Mouse (Mus musculus) lung, adult 2 months (tissue): ENCODE data around the gene Akt1s1. TPM values are rescaled to one million over a fixed set of nuclear protein-coding genes. Genes with fewer than 3 reads are reported as not detected.

Experiments used
- DNase-seq: peaks from one replicate; pipeline ENCODE4 v3.0.0; 2022
- H3K4me1 ChIP-seq: fragments of 200-500 bp; 2 replicates; pipeline ENCODE4 v1.6.1; 2011; ENCODE audit warnings: low read length; ENCODE audit not compliant: control insufficient read depth, insufficient read depth
- H3K4me3 ChIP-seq: fragments of 200-500 bp; replicated peaks from 2 replicates; pipeline ENCODE3; 2011; ENCODE audit warnings: low read depth, mild to moderate bottlenecking, control low read depth, low read length; ENCODE audit errors: extremely low read depth
- CTCF ChIP-seq: fragments of 200-500 bp; IDR thresholded peaks from 2 replicates; pipeline ENCODE4 v1.5.1; 2011; ENCODE audit warnings: mild to moderate bottlenecking, low read length, control low read depth; ENCODE audit not compliant: insufficient read depth
- POLR2A ChIP-seq: fragments of 200-500 bp; IDR thresholded peaks from 2 replicates; pipeline ENCODE4 v1.6.1; 2011; ENCODE audit warnings: low read depth, mild to moderate bottlenecking, control low read depth, low read length, borderline replicate concordance; ENCODE audit errors: extremely low read depth
- WGBS: fragments of 180-500 bp; shearing (Covaris S2); methylation state at CpG from one replicate; pipeline ENCODE4 v1.1.7; 2018; 5-methylcytosine and 5-hydroxymethylcytosine counted together
- polyA plus RNA-seq: library from polyadenylated mRNA; depleted of rRNA; stranded (reverse); fragments of >200 nt; gene quantifications from 2 replicates; pipeline ENCODE4 v1.2.3, GENCODE M21; 2012

Akt1s1 gene
- polyA plus RNA-seq, 1 experiment: 96.6 TPM

DNA sequence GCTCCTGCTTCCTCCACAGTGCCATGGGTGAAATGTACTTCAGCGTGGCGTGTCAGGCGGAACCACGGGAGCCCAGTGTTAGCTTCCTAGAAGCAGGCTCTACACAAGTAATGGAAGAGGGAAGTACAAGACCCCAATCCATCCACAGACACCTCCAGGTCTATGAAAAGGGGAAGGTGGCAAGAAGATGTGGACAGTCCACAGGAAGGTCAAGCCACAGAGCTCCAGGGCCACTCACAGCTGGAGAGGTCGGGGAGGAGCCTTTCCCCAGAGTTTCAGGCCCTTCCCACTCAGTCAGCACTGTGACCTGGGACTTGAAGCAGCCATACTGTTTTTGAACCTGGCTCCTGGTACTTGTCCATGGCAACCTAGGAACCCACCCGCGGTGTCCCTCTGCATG is 38.2 kb downstream of the Akt1s1 start:
- WGBS: 87% methylated on average over 7 of the region's 7 CpGs
- DNase-seq: no peak
- H3K4me3 ChIP-seq: no peak overlapping the region
- peaks cover 6% of the 10 kb centered on the region; the same call in 1 of the 2 replicates for H3K4me1 ChIP-seq
- TF ChIP-seq CTCF: no peak

DNA sequence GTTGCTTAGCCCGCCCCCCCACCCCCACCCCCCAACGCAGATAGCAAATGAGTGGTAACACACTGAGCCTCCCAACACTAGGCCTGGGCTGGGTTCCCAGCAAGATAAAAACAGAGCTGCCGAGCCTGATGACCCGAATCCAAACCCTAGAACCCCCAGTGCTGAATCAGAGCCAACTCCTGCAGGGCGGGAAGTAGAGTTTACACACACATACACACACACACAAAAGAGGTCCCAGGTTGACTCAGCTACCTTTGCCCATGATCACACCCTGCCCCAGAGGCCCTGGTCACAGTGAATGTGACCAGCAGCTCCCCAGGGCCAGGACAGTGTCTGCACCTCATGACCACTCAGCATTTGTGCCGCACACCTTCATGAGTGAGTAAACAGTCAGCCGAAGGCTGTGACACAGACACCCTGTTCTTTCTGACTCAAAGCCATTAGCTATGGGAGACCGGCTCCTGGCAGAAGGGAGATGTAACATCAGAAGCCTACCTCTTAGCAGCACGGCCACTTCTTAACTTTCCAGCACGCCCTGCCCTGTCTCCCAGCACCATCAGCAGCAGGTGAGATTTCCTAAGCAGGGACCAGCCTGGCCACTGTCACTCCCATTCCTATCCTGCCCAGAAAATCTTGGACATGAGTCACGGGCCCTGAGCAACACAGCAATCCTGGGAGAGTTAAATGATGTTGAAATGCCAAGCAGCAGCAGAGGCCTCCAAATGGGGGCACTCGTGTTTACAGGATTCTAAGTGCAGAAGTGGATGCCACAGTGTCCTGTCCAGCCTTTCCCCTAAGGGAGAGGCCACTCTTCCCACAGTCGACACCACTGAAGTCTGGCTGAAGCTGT is 39.7 kb downstream of the Akt1s1 start:
- no peak for DNase-seq
- H3K4me3 ChIP-seq: no peak overlapping the region
- peaks cover 6% of the 10 kb centered on the region; the same call in 1 of the 2 replicates for H3K4me1 ChIP-seq
- no peak for TF ChIP-seq CTCF
- no peak for TF ChIP-seq POLR2A
- WGBS: 67% methylated on average over 13 of the region's 13 CpGs

DNA sequence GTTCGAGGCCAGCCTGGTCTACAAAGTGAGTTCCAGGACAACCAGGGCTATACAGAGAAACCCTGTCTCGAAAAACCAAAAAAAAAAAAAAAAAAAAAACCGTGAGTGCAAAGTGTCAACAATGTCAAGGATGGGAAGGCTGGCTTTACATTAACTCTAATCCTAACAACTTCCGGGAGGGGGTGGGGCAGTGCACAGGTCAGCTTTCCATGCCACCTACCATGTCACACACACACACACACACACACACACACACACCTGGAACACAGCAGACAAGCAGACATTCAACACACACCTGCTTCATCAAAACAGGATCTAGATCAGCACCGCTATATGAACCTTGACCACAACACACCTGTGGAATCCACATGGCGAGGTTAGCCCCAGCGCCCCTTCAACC is 41.4 kb downstream of the Akt1s1 start:
- 67% methylated on average over 7 of the region's 7 CpGs for WGBS
- H3K4me1 ChIP-seq: peaks cover 9% of the 10 kb centered on the region
- H3K4me3 ChIP-seq: no peak overlapping the region
- TF ChIP-seq CTCF (no peak), POLR2A (no peak)
- DNase-seq: no peak

DNA sequence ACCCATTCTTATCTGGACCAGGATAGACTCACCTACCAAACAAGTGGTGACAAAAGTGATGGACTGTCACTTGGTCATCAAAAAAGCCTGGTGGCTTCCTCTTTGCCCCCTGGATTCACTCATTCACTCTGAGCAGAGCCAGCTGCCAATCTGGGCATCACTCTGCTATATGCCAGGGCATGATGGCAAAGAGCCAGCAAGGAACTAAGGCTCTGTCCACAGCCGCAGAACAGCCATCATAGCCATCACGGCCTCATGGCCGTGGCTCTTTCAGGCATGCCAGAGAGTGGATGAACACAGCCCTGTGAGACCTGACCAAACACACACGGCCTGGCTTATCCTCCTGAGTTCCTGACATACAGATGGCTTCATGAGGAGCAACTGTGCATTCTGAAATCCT is 41.9 kb downstream of the Akt1s1 start:
- H3K4me1 ChIP-seq: peaks cover 10% of the 10 kb centered on the region
- H3K4me3 ChIP-seq: no peak overlapping the region
- WGBS: 48% methylated on average over 4 of the region's 4 CpGs
- no peak for TF ChIP-seq POLR2A
- TF ChIP-seq CTCF: no peak
- no peak for DNase-seq

DNA sequence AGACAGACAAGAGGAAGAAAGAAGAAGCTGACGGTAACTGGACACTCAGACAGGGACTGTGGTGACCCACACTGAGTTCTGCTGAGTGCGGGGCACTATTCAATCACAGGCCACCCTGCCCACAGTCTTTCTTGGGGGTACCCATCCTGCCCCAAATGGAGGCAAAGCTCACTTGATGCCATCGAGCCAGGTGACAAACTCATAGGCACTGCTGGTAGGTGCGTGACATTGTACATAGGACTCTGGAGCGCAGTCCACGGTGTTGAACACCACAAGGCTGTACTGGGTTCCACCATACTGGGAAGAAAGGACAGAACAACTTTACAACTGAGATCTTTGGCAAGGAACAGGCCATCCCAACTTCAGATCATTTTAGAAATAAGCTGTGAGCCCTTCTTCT is 42.8 kb downstream of the Akt1s1 start:
- WGBS: 14% methylated on average over 6 of the region's 6 CpGs
- Histone ChIP-seq H3K4me1 (peaks cover 10% of the 10 kb centered on the region), H3K4me3 (peak overlapping the region; percentile 89)
- no peak for DNase-seq
- no peak for TF ChIP-seq CTCF
- no peak for TF ChIP-seq POLR2A

DNA sequence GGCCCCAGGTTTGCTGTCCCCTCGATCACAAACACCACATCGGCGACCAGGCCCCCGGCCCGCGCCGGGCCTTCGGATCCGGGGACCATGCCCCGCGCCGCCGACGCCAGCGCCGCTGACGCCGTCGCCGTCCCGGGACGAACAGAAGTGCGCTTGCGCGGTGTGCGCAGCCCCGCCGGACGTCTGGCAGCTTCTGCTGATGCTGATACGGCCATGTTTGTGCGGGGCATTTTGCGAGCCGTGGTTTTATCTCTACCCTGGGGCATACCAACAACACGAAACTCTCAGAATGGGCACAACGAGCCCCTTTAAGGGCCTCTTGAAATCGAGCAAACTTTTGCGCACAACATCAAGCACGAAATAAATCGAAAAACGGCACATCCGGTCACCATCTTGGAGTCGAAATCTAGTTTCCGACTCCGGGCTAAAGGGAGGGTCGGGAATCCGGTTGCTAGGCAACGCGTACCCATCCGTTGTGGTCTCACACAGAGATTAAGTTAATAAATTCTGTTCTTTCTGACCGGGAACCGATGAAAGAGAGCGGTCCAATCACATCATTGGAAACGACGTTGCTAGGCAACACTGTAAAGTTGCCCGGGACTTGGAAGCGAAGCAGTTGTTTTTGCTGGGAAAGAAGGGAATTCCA is 43.6 kb downstream of the Akt1s1 start, which contains the start of gene Med25:
Gene Med25 (minus strand): TSS at position 437 of the 646 bp plus-strand sequence.
- H3K4me1 ChIP-seq: peaks cover 10% of the 10 kb centered on the region
- peak; percentile 88 for DNase-seq
- peak within 1 kb of the TSS; percentile 89 for H3K4me3 ChIP-seq
- TF ChIP-seq POLR2A (peak; percentile 71), CTCF (no peak)
- WGBS: under 1% methylated on average over 56 of the region's 56 CpGs

DNA sequence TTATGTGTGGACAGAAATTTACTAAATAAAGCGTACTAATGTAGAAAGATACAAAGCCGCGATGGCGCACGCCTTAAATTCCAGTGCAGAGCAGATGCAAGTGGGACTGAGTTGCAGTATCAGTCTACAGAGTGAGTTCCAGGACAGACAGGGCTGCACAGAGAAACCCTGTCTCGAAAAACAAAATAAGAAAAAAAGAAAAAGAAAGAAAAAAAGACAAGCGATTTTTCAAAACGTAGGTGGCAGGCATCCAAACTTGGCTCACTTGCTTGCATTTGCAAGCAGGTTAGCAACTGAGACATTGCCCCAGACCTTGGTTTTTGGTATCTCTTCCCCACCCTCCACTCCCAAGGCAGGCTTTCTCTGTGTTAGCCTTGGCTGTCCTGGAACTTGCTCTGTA is 44.4 kb downstream of the Akt1s1 start:
- no peak for DNase-seq
- no peak for TF ChIP-seq POLR2A
- TF ChIP-seq CTCF: no peak
- H3K4me1 ChIP-seq: peaks cover 10% of the 10 kb centered on the region
- WGBS: 22% methylated on average over 8 of the region's 8 CpGs
- no peak overlapping the region for H3K4me3 ChIP-seq

DNA sequence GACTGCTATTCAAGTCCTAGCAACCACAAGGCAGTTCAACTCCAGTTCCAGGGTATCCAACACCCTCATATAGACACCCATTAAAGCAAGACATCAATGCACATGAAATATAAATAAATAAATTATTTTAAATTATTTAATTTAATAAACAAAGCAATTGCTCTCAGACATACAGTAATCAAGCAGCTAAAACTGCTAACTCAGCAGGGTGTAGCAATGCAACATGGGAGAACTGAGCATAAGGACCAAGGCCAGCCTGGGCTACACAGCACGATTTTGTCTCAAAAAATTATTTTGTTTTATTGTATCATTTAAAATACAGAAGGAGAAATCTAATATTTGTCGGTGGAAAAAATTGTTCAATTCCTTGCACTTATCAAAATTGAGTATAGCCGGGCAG is 45.4 kb downstream of the Akt1s1 start:
- WGBS: 85% methylated on average over 3 of the region's 3 CpGs
- Histone ChIP-seq H3K4me1 (peaks cover 10% of the 10 kb centered on the region), H3K4me3 (no peak overlapping the region)
- TF ChIP-seq POLR2A: no peak
- TF ChIP-seq CTCF: no peak
- DNase-seq: no peak

DNA sequence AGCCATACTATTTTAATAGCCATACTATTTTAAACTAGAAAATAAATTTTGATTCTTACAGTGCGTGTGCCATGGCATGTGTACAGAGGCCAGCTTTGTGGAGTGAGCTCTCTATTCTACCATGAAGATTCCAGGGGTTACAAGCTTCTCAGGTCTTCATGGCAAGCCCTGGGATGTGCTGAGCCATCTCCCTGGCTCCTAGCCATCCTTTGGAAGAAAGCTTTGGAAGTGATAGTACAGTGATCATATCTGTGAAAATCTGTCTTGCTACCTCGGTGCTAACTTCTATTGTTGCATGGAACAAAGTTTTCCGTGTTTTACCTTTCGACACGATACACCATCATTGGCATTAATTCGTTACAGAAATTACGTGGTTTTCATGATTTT is 46.4 kb downstream of the Akt1s1 start:
- 47% methylated on average over 7 of the region's 7 CpGs for WGBS
- DNase-seq: no peak
- Histone ChIP-seq H3K4me3 (peak overlapping the region; percentile 46), H3K4me1 (peaks cover 10% of the 10 kb centered on the region)
- TF ChIP-seq POLR2A: no peak
- TF ChIP-seq CTCF: no peak
